Mouse (Mus musculus) gastrocnemius, postnatal 10 days (tissue): ENCODE results near the gene Ppme1. TPM values are rescaled to one million over a fixed set of nuclear protein-coding genes. Genes with fewer than 3 reads are reported as not detected.

ENCODE experiments used
- DNase-seq: peaks from one replicate; pipeline ENCODE4 v3.0.0; 2021; ENCODE audit warnings: mixed read lengths
- long read RNA-seq, 2 experiments: library from polyadenylated mRNA; stranded (forward); transcript quantifications; one replicate each; pipeline ENCODE4 v2.0.0; 2021
- total RNA-seq, 2 experiments: library from RNA; stranded (reverse); gene quantifications; 2 replicates each; pipeline ENCODE4 v1.2.3; 2021

Ppme1 gene
- total RNA-seq: 10 to 100 TPM; 32.0 to 40.2 TPM
- long read RNA-seq, experiment 1, transcript Ppme1-201 (14 exons, 2,772 nt): major isoform, 68 of 76 reads
- long read RNA-seq, experiment 1, partial matches to known transcripts: 6 of 76 reads
- long read RNA-seq, experiment 1, other reads (novel, unspliced or antisense): 2 of 76 reads
- long read RNA-seq, experiment 2, transcript Ppme1-201 (14 exons, 2,772 nt): major isoform, 53 of 58 reads
- long read RNA-seq, experiment 2, partial matches to known transcripts: 1 of 58 reads
- long read RNA-seq, experiment 2, other reads (novel, unspliced or antisense): 4 of 58 reads

DNA sequence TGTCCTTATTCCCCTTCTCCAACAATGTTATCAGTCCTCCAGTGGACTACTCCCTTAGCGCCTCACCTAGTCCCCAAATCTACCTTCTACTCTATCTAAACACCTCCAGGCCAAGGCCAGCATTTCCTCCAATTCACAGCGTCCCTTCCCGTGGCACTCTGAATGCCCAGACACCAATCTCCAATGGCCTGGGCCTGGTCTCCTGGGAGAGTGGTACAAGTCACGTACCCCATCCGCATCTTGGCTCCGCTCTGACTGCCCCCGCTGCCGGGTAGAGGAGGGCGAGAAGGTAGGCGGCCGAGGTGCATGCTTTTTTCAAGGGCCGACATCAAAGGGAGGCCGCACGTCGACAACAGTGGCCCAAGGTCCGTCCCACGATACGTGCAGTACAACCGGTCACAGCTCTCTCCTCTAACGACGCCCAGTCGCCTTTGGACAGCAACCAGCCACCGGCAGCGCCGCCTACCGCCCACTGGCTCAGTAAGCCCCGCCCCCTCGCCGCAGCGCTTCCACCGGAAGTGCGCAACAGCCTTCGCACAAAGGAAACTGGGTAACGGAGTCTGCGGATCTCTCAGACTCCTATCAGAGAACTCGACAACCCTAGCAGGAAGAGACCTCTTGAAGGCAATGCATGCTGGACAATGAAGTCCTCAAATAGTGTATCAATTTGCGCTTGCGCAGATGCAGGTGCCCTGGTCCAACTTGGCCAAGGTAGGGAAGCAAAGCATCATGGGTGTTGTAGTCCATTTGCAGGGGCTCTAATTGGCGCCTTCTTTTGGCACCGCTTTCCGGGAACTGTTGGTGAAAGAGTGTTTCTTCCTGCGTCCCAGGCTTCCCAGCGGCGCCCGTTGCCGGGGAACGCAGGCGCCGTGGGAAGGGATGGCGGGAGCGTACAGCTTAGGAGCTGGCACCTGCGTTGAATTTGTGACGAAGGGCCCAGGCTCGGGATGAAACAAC lies at the start of gene Ppme1, which contains the start of gene C2cd3:
Gene Ppme1 (minus strand): TSS at position 813 of the 957 bp plus-strand sequence.
Gene C2cd3 (plus strand): TSS at position 739 of the 957 bp plus-strand sequence.
- DNase-seq: peak; percentile 99

DNA sequence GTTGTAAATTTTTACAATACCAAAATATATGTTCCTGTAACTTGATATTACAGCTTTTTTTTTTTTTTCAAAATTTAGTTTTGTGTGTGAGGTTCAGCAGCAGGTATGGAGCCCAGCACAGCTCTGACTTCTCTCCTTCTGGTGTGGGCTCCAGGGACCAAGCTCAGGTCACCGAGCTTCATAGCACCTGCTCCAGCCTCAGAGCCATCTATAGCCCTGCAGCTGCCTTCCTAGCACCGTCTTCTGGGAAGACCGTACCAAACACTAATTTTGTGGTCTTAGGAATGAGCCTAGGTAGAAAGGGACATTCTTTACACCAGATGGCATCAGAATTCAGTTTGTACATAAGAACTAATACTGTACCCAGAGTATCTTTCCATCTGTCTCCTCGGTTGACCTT lies 36.6 kb upstream of the Ppme1 start:
- DNase-seq: no peak

DNA sequence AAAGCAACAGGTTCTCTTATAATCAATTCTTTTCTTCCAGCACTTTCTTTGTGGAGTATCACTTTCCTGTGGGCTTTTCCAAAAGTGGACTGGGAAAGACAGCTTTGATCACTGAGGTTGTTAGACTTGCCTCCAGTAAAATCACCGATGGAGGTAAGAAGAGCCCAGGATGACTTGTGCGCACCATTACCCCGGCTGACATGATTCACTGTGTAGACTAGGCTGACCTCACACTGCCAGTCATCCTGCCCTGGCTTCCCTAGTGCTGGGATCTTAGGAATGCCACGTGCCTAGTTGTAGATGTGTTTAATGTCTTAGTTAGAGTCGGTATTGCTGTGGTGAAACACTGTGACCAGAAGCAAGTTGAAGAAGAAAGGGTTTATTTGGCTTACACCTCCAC lies 35.6 kb upstream of the Ppme1 start:
- DNase-seq: no peak

DNA sequence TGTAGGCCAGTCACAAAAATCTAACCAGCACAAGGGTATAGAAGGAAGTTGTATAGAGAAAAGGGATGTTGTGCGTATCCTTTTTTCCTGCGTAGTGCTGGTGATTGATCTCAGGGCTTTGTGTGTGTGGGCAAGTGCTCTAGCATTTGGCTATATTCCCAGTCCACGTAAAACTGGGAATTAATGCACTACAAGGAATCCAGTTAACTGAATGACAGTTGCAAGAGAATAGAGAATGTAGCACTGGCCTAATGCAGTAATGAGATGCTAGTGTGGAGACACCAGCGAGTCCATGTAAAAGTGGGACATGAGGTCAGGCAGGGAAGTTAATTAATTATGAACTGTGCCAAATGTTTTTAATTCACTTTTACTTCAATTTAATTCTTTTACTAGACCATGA lies 30.6 kb upstream of the Ppme1 start:
- DNase-seq: no peak

DNA sequence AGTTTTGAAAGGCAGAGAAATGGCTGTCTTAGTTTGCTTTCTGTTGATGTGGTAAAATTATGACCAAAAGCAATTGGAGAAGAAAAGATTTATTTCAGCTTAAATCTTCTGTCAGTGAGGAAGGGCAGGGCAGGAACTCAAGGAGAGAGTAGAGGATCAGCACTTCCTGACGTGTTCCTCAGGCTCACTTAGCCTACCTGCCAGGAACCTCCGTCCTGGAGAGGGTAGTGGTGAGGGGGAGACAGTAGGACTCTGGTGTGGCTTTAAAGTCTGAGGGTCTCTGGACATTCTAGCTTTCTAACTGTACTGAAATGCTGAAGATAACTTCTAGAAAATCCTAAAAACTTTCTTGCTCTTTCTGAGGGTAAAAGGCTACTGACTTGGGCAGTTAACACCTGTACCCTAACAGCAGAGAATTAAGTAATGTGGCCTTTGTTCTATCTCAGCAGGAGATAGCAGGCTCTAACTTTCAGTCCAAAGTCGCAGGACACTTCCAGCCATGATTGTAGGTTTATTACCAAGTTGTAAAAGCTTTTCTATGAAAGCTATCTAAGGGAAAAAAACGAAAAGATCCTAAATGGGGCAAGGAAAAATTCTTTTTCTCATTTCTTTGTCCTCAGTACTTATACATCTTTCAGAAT lies 28.9 kb upstream of the Ppme1 start:
- no peak for DNase-seq

DNA sequence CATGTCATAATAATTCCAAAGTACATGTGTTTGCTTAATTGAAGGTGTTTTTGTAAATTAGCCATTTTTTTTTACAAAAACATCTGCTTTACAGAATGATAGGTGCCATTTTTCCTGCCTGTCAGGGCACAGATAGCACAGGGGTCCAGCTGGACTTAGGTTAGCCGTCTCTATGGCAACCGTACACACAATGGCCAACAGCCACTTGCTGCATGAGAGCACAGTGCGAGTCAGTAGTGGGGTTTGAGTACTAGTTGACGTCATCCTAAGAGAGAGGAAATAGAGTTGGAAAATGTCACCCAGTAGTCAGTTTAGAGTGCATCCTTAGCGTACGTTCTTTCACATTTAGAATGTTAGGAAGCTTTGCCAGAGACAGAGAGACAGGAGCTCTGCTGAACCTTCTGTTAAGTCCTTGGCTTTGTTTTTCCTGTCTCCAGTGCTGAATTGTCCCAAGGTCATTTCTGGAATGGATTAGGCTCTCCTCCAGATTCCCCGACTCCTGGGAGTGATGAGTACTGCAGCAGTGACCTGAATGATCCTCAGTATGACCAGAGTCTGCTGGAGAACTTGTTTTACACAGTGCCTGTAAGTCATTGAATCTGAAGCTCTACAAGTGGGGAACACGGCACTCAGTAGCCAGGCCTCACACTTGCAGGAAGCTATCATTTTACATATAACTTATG lies 27.3 kb upstream of the Ppme1 start:
- DNase-seq: no peak

DNA sequence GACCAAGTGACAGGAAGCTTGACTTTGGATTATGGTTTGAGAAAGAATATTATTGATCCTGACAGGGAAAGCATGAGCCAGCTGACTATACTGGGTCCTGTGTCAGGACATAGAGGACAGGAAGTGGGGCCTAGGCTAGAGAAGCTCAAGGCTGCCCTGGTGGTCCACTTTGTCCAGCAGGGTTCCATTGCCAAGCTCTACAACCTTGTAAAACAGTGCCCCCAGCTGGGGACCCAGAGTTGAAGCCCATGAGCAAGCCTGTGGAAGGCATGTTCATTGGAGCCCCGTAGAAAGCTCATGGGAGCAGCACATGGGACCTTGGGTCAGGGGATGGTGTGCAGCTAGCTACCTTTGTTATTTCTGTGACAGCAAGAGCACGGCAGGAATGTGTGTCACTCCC lies 20.2 kb upstream of the Ppme1 start:
- peak; percentile 18 for DNase-seq

DNA sequence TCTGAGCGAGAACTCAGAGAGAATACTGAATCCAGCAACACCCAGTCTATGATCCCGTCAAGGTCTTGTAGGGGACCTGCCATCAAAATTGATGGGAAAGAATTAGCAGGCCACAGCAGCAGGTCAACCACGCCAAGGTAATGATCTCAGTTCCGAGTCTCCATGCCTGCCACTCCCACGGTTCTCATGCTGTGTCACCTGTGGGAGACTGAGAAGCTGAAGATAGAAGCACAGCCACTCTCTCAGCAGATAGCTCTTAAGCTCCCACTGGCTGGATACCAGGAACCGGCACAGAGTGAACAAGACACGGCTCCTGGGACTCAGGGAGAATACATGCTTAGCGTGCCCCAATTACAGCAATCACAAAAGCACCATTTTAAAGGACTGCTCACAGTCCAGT lies 18.1 kb upstream of the Ppme1 start:
- DNase-seq: no peak

DNA sequence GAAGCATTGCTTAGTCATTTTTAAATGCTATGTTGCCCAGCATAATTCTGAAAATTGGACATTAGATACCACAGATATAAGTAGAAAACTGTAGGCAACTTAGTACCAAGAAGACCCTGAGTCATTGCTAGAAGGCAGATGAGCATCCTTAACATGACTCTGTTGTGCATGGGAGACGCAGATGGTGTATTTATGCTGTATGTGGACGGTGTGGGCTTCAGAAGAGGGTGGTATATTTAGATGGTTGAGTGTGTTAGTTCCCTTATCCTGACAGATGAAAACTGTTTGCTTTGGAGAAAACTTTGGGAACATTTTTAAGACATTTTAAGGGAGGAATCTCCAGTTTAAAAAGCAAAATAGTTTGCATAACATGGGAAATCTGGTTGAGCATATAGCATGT lies 16.1 kb upstream of the Ppme1 start:
- DNase-seq: no peak

DNA sequence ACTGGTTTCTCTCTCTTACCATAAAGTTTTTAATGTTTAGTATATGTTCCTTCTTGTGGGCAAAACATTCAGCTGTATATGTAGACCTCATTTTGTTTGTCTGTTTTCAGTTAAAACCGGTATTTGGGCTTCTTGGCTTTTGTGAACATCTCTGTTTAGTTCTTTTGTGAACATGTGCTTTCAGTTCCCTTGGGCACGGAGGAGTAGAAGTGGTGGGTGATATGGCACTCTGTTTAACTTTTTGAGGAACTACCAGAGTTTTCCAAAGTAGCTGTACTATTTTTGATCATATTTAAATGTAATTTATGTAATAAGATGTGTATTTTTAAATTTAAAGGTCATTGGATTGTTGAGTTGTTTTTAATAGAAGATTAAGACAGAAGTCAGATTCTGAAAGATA lies 11.1 kb upstream of the Ppme1 start:
- DNase-seq: no peak

DNA sequence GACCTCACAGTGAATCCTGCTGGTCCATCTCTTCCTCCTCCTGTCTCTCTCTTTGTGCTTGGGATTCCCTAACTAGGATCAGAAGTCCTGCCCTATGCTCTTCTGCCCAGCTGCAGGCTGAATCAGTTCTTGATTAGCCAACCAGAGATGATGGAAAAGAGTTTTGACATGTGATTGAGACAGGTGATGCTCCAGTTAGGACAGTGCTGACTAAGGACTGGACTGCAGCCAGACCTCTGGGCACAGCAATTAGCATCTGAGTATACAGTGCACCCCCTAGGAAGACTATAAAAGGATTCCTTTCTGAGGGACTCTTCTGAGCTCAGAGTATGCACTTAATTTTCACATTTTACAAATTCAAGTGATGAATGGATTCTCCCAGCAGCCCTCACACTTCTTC lies 9.1 kb upstream of the Ppme1 start:
- no peak for DNase-seq

DNA sequence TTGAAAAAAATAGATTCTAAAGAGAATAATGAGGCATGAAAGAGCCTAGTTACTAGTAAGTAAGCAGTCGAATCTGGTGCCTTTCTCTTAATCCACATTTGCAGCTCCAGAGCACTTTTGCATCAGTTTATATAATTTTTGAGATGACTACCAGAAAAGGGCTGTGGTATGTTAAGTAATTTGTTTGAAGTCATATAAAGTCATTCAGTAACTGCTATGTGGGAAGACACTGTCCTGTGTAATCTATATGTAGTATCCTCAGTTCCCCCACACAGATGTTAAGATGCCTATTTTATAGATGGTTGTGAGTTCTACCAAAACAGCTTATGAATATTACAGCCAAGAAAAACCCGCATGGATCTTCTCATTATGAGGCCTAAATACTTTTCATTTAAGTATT lies 6.2 kb upstream of the Ppme1 start:
- no peak for DNase-seq

DNA sequence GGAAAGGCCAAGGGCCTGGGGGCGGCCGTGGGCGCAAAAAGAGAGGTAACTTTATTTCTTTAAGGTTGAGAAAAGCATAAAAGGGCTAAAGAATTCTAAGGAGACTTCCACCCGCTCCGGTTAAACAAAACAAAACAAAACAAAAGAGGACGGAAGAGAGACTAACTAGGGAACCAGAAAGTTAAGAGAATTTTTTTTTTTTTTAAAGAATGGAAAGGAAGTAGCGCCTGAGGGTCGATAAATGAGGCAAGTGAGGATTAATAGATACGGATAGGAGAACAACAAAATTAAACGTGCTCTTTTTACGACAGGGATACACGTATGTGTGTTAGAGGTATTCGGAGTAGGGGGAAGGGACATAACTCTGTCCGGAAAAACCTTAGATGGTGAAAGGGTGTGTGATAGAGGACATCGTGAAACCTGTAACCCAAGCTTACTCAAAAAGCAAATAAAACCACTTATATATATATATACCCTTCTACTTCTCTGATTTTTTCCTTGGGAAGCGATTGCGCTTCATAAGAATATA lies 409 bp upstream of the Ppme1 start:
- DNase-seq: no peak

DNA sequence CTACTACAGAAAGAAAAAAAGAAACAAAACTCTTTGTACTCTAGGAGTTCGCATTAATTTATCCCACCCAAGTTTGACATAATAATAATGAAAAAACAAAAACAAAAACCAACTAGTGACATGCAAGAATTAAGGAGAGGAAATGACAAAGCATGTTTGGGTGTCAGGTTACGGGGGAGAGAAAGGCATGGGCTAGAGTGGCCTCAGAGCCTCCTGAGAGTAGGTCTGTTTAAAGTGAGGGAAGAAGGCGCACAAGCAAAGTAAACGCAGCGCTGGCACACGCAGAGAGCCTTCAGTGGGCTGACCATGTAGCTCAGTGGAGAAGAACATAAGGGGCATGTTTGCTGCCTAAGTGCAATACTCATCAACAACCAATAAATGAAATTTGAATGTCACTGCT lies 7.2 kb downstream of the Ppme1 start:
- DNase-seq: no peak

DNA sequence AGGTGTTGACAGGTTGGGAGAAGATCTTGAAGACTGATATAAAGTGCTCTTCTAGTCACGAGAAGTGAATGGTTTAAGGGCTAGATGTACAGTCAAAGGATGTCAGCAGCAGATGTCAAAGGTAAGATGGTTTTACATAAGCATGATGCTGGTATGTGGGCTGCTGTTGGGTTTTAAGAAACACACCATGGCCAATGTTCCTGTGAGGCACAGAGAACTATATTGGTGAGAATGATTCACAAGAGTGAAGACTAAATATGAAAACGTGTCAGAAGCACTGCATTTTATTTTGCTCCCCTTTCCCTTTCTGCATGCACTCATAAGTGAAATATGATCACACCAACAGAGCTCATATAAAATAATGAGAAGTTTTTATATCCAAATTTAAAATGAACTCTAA lies 8.9 kb downstream of the Ppme1 start:
- no peak for DNase-seq

DNA sequence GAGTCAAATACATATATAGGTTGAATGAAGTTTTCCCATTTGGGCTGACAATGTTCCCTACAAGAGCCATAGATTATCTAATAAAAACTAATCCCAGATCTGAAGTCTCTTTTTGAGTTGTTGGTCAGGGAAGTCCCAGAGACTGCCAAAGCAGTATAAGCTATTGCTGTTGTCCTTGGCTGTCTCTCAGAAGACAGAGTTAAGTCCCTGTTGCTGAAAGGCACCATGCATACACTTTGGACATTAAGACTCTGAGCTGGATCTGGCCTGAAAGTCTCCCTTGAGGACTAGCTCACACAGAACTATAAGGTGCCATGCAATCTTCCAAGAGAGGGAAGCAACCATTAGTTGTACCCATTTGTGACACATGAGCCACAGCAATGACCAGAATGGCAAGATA lies 14.3 kb downstream of the Ppme1 start:
- no peak for DNase-seq

DNA sequence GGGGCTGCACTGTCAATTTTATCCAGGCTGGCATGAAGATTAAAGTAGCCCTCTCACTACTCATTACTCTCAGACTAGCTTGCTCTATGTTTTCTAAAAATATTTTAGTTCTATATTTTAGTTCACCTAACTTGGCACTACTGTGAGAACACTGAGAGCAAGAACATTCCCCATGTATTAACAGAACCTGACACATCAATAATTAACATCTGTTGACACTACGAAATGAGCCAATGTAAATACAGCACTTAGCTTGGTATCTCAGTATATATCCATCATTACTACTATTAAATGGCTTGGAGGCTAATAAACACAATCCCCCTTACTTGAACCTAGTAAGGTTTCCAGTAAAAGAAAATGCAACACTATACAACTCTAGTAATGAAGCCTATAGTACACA lies 15.3 kb downstream of the Ppme1 start:
- no peak for DNase-seq

DNA sequence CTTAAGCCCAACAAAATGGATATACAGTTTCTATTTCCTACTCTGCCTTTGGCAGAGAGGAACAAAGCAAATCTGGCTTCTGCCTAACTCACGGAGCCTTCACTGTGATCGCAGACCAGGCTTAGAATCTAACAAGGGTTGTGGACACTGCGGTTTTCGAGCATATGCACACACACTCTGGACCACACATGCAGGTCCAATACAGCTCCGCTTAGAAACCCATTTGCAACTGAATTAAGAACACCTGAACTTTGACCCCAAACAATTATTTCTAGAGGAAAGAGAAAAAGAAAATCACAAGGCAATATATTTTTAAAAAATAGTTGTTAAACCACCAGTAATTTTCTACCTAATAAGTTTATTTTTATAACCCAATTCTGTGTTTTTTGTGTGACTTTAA lies 15.8 kb downstream of the Ppme1 start:
- no peak for DNase-seq

DNA sequence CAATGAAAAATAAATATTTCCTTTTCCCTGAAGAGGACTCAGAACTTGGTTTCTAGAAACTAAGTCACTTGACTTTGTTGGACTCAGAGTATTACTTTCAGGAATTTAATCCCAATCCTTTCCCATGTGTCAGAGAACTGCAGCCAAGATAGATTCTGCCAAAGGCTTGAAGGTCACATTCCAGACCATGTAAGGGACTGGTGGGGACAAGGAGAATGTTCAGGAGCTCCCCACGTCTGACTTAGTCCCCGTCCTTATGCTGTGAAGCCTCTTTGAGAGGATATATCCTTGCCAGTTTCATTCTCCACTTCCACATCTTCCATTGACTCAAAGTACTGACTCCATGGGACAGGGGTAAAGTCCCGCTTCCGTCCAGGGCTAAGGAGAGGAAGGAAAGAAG lies 17.1 kb downstream of the Ppme1 start:
- no peak for DNase-seq

DNA sequence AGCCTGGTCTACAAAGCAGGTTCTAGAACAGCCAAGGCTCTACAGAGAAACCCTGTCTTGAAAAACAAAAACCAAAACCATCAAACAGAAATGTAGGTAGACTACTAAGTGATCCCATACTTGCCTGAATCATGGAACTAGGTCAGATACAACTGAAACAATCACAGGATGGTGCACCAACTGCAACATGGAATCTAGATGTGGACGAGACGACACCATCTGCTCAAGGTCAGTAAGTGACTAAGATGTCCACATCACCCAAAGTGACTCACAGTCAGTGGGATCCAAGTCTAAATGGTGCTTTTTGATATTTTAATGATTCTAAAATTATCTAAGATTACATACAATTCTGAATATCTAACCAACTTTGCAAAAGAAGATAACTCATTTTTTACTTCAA lies 36.2 kb downstream of the Ppme1 start:
- DNase-seq: no peak

DNA sequence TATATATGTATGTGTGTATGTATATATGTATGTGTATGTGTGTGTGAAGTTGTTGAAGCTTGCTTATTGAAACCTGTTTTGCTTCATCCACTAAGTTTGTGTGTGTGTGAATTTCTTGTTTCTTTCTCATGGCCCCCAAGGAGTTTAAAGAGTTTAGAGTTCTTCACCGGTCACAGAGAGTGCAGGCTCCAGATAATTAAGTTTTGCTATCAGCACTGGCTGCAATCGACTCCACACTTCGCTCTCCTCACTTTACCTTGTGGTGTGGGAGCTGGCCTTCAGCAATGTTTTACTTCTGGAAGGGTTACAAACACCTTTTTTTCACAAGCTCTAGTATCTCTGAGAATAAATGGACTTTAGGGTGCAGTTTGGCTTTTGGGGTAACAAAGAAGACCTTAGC lies 40.8 kb downstream of the Ppme1 start:
- DNase-seq: no peak

DNA sequence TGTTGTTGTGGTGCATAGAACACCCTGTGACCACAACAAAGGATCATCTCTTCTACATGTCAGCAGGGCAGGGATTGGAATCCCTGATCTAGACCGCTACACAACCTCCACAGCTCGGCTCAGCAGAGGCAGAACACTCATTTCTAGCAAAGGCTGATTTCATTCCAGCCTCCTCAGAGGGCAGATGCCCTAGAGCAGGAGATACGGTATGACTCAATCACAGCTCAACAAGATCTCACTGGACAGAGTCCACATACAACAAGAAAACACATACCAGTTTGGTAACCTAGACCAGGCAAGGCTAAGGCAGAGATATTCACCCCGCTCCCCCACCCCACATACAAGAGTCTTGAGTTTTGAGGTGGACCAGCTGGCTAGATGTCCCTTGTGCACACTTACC lies 43.5 kb downstream of the Ppme1 start:
- DNase-seq: no peak
